Mouse (Mus musculus): ENCODE measurements around the gene Scfd2. TPM values are rescaled to one million over a fixed set of nuclear protein-coding genes. Genes with fewer than 3 reads are reported as not detected.

Scfd2 gene
- polyA plus RNA-seq, 1 experiment from 2014 or later = 15.9 TPM

DNA sequence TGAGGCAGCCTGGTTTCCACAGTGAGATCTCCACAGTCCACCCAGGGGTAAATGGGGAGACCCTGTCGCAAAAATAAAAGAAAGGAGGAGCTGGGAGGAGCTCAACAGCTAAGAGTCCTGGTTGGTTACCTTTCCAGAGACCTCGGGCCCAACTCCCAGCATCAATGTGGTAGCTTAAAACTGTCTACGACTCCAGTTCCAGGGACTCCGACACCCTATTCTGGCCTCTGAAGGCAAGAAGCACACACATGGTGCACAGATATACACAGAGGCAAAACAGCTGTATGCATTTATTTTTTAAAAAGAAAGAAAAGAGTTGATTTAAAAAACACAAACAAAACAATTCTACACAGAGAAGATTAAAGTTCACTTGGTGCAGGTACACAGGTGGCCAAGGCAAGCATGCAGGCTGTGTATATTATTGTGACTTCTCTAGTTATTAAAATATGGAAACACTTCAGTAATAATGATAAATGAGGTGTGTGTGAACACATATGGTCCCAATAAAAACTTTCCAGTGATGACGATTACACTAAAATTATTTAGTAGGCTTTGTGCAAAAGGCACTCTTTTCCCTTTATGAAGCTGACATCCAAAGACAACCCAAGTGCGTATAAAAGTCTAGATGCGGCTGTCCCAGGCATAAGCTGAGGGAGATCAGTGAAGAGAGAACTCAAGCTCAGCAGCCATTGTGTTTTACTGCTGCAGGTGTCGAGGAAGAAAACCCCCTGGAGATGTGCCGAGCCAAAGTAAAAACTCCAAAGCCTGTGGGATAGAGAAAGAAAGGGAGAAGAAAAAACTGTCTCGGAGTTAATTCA lies 83.8 kb downstream of the Scfd2 start:
- ATAC-seq (ENCODE audit: insufficient number of reproducible peaks, low FRiP score, low TSS enrichment, low read depth) (peak; percentile 78), DNase-seq (ENCODE audit: low spot score) (peak; percentile 54)
- 27% methylated on average over 10 of the region's 10 CpGs for WGBS
- Histone ChIP-seq H3K27me3 (ENCODE audit: control insufficient read depth, insufficient read depth, low read length) (no peaks in the 10 kb centered on the region), H3K4me3 (ENCODE audit: low read depth, low read length) (no peak overlapping the region), H3K4me1 (ENCODE audit: control insufficient read depth, insufficient read depth, low read length) (peaks cover 32% of the 10 kb centered on the region), H3K9me3 (ENCODE audit: control insufficient read depth, low read length) (no peaks in the 10 kb centered on the region), H3K4me2 (ENCODE audit: low read depth, severe bottlenecking) (no peak overlapping the region), H3K9ac (ENCODE audit: low read length) (no peak overlapping the region), H3K27ac (replicated peaks; ENCODE audit: low read depth, low read length) (peak overlapping the region; percentile 60), H3K36me3 (ENCODE audit: control insufficient read depth, insufficient read depth, low read length) (no peaks in the 10 kb centered on the region)

GRCm38 (mm10) chr5:74445861-74446260 lies 85.7 kb downstream of the Scfd2 start:
- no peak overlapping the region for H3K9ac ChIP-seq (ENCODE audit: low read length)
- DNase-seq (ENCODE audit: low spot score) (no peak), ATAC-seq (ENCODE audit: insufficient number of reproducible peaks, low FRiP score, low TSS enrichment, low read depth) (no peak)
- no peak overlapping the region for H3K4me3 ChIP-seq (ENCODE audit: low read depth, low read length)
- no peaks in the 10 kb centered on the region for H3K9me3 ChIP-seq (ENCODE audit: control insufficient read depth, low read length)
- no peaks in the 10 kb centered on the region for H3K36me3 ChIP-seq (ENCODE audit: control insufficient read depth, insufficient read depth, low read length)
- H3K27me3 ChIP-seq (ENCODE audit: control insufficient read depth, insufficient read depth, low read length) = no peaks in the 10 kb centered on the region
- peaks cover 25% of the 10 kb centered on the region for H3K4me1 ChIP-seq (ENCODE audit: control insufficient read depth, insufficient read depth, low read length)
- no peak overlapping the region for H3K4me2 ChIP-seq (ENCODE audit: low read depth, severe bottlenecking)
- no peak overlapping the region for H3K27ac ChIP-seq (replicated peaks; ENCODE audit: low read depth, low read length)
- WGBS = 49% methylated on average over 3 of the region's 3 CpGs

GRCm38 (mm10) chr5:74438353-74438752 lies 93.2 kb downstream of the Scfd2 start:
- Histone ChIP-seq H3K4me2 (ENCODE audit: low read depth, severe bottlenecking) (no peak overlapping the region), H3K27me3 (ENCODE audit: control insufficient read depth, insufficient read depth, low read length) (no peaks in the 10 kb centered on the region), H3K36me3 (ENCODE audit: control insufficient read depth, insufficient read depth, low read length) (no peaks in the 10 kb centered on the region), H3K9me3 (ENCODE audit: control insufficient read depth, low read length) (no peaks in the 10 kb centered on the region), H3K27ac (replicated peaks; ENCODE audit: low read depth, low read length) (no peak overlapping the region), H3K9ac (ENCODE audit: low read length) (no peak overlapping the region), H3K4me3 (ENCODE audit: low read depth, low read length) (no peak overlapping the region), H3K4me1 (ENCODE audit: control insufficient read depth, insufficient read depth, low read length) (0 out of 2 replicates have a peak, but pooled peaks cover 3% of the 10 kb centered on the region)
- 84% methylated on average over 8 of the region's 8 CpGs for WGBS
- ATAC-seq (ENCODE audit: insufficient number of reproducible peaks, low FRiP score, low TSS enrichment, low read depth) (no peak), DNase-seq (ENCODE audit: low spot score) (no peak)

- Histone ChIP-seq H3K9me3 (ENCODE audit: control insufficient read depth, low read length) (no peaks in the 10 kb centered on the region), H3K4me3 (ENCODE audit: low read depth, low read length) (no peak overlapping the region), H3K27ac (replicated peaks; ENCODE audit: low read depth, low read length) (peak overlapping the region; percentile 51; the same call in 1 of the 2 replicates), H3K36me3 (ENCODE audit: control insufficient read depth, insufficient read depth, low read length) (no peaks in the 10 kb centered on the region), H3K27me3 (ENCODE audit: control insufficient read depth, insufficient read depth, low read length) (no peaks in the 10 kb centered on the region), H3K4me1 (ENCODE audit: control insufficient read depth, insufficient read depth, low read length) (peaks cover 8% of the 10 kb centered on the region; the same call in 1 of the 2 replicates), H3K9ac (ENCODE audit: low read length) (no peak overlapping the region), H3K4me2 (ENCODE audit: low read depth, severe bottlenecking) (peak overlapping the region; percentile 30; the same call in 1 of the 2 replicates)
- peak; percentile 91 for DNase-seq (ENCODE audit: low spot score)
- ATAC-seq (ENCODE audit: insufficient number of reproducible peaks, low FRiP score, low TSS enrichment, low read depth) = peak; percentile 41; the same call in 1 of the 2 replicates
- WGBS = 9% methylated on average over 9 of the region's 9 CpGs
Measured at GRCm38 (mm10) chr5:74433580-74434147, 97.9 kb downstream of the Scfd2 start.

GRCm38 (mm10) chr5:74432879-74433539 lies 98.5 kb downstream of the Scfd2 start:
- H3K36me3 ChIP-seq (ENCODE audit: control insufficient read depth, insufficient read depth, low read length) = no peaks in the 10 kb centered on the region
- H3K4me1 ChIP-seq (ENCODE audit: control insufficient read depth, insufficient read depth, low read length) = peaks cover 8% of the 10 kb centered on the region; the same call in 1 of the 2 replicates
- H3K9me3 ChIP-seq (ENCODE audit: control insufficient read depth, low read length) = no peaks in the 10 kb centered on the region
- H3K4me2 ChIP-seq (ENCODE audit: low read depth, severe bottlenecking) = peak overlapping the region; percentile 18; the same call in 1 of the 2 replicates
- no peak overlapping the region for H3K4me3 ChIP-seq (ENCODE audit: low read depth, low read length)
- DNase-seq (ENCODE audit: low spot score) = peak; percentile 73
- H3K27me3 ChIP-seq (ENCODE audit: control insufficient read depth, insufficient read depth, low read length) = no peaks in the 10 kb centered on the region
- 12% methylated on average over 14 of the region's 14 CpGs for WGBS
- ATAC-seq (ENCODE audit: insufficient number of reproducible peaks, low FRiP score, low TSS enrichment, low read depth) = peak; percentile 85
- H3K27ac ChIP-seq (replicated peaks; ENCODE audit: low read depth, low read length) = peak overlapping the region; percentile 73
- H3K9ac ChIP-seq (ENCODE audit: low read length) = no peak overlapping the region

- Histone ChIP-seq H3K4me1 (ENCODE audit: control insufficient read depth, insufficient read depth, low read length) (peaks cover 6% of the 10 kb centered on the region; the same call in 1 of the 2 replicates), H3K4me2 (ENCODE audit: low read depth, severe bottlenecking) (no peak overlapping the region), H3K36me3 (ENCODE audit: control insufficient read depth, insufficient read depth, low read length) (no peaks in the 10 kb centered on the region), H3K27me3 (ENCODE audit: control insufficient read depth, insufficient read depth, low read length) (no peaks in the 10 kb centered on the region), H3K27ac (replicated peaks; ENCODE audit: low read depth, low read length) (no peak overlapping the region), H3K9me3 (ENCODE audit: control insufficient read depth, low read length) (no peaks in the 10 kb centered on the region), H3K9ac (ENCODE audit: low read length) (no peak overlapping the region), H3K4me3 (ENCODE audit: low read depth, low read length) (no peak overlapping the region)
- no peak for DNase-seq (ENCODE audit: low spot score)
- WGBS = 74% methylated on average over 5 of the region's 5 CpGs
- no peak for ATAC-seq (ENCODE audit: insufficient number of reproducible peaks, low FRiP score, low TSS enrichment, low read depth)
Measured at GRCm38 (mm10) chr5:74420615-74421132, 110.9 kb downstream of the Scfd2 start.

DNA sequence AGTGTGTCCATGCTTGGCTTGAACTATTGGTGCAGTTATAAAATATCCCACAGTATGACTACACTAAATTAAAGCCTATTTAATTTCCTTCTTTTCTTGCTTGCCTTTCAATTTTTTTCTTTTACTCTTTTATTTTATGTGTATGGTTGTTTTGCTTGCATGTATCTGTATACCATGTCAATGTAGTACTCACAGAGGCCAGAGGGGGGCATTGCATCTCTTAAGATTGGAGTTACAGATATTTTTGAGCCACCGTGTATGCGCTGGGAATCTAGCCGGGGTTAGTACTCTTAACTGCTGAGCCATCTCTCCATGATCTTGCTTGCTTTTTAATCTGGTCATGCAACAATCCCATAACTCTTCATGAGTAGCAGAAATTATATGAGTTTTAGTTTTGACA lies 119.0 kb downstream of the Scfd2 start:
- no peaks in the 10 kb centered on the region for H3K27me3 ChIP-seq (ENCODE audit: control insufficient read depth, insufficient read depth, low read length)
- 96% methylated on average over 3 of the region's 3 CpGs for WGBS
- no peak overlapping the region for H3K9ac ChIP-seq (ENCODE audit: low read length)
- DNase-seq (ENCODE audit: low spot score) (no peak), ATAC-seq (ENCODE audit: insufficient number of reproducible peaks, low FRiP score, low TSS enrichment, low read depth) (no peak)
- peaks cover 3% of the 10 kb centered on the region; the same call in 1 of the 2 replicates for H3K4me1 ChIP-seq (ENCODE audit: control insufficient read depth, insufficient read depth, low read length)
- no peak overlapping the region for H3K4me2 ChIP-seq (ENCODE audit: low read depth, severe bottlenecking)
- no peaks in the 10 kb centered on the region for H3K36me3 ChIP-seq (ENCODE audit: control insufficient read depth, insufficient read depth, low read length)
- H3K27ac ChIP-seq (replicated peaks; ENCODE audit: low read depth, low read length) = no peak overlapping the region
- H3K9me3 ChIP-seq (ENCODE audit: control insufficient read depth, low read length) = no peaks in the 10 kb centered on the region
- no peak overlapping the region for H3K4me3 ChIP-seq (ENCODE audit: low read depth, low read length)

DNA sequence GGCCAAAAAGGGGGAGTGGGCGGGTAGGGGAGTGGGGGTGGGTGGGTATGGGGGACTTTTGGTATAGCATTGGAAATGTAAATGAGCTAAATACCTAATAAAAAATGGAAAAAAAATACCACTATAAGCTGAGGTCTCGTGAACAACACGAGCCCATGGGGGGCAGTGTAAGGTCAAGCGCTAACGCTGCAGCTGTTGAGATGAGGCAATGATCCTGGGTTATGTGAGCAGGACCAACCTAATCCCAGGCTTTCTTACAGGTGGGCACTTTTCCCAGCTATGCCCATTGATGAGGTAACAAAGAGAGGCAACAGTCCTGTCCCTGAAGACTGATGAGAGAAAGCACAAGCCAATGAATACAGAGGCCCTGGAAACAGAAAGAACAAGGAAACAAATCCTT lies 126.7 kb downstream of the Scfd2 start:
- Histone ChIP-seq H3K9ac (ENCODE audit: low read length) (no peak overlapping the region), H3K27ac (replicated peaks; ENCODE audit: low read depth, low read length) (no peak overlapping the region), H3K36me3 (ENCODE audit: control insufficient read depth, insufficient read depth, low read length) (no peaks in the 10 kb centered on the region), H3K4me1 (ENCODE audit: control insufficient read depth, insufficient read depth, low read length) (peaks cover 9% of the 10 kb centered on the region), H3K4me2 (ENCODE audit: low read depth, severe bottlenecking) (no peak overlapping the region), H3K9me3 (ENCODE audit: control insufficient read depth, low read length) (no peaks in the 10 kb centered on the region), H3K27me3 (ENCODE audit: control insufficient read depth, insufficient read depth, low read length) (no peaks in the 10 kb centered on the region), H3K4me3 (ENCODE audit: low read depth, low read length) (no peak overlapping the region)
- WGBS = 74% methylated on average over 4 of the region's 5 CpGs
- ATAC-seq (ENCODE audit: insufficient number of reproducible peaks, low FRiP score, low TSS enrichment, low read depth) (no peak), DNase-seq (ENCODE audit: low spot score) (no peak)
